Mouse (Mus musculus) intestine, embryonic 15.5 days (tissue): ENCODE measurements around the gene Bpnt1. TPM values are rescaled to one million over a fixed set of nuclear protein-coding genes. Genes with fewer than 3 reads are reported as not detected.

Experiments
- ATAC-seq: fragments of 200-750 bp; cut with Nextera tagmentation; 2 replicates; pipeline ENCODE4 v1.8.0; 2017; ENCODE audit warnings: moderate TSS enrichment, moderate library complexity
- H3K27ac ChIP-seq: fragments of 300-500 bp; sonication (generic); 2 replicates; pipeline ENCODE4 v1.5.1; 2015; ENCODE audit warnings: mild to moderate bottlenecking, inconsistent platforms
- H3K27me3 ChIP-seq: fragments of 300-500 bp; sonication (generic); replicated peaks from 2 replicates; pipeline ENCODE4 v1.6.1; 2015; ENCODE audit warnings: inconsistent platforms
- H3K36me3 ChIP-seq: fragments of 300-500 bp; sonication (generic); 2 replicates; pipeline ENCODE4 v1.6.1; 2015; ENCODE audit warnings: inconsistent platforms
- H3K4me1 ChIP-seq: fragments of 300-500 bp; sonication (generic); replicated peaks from 2 replicates; pipeline ENCODE4 v1.6.1; 2015; ENCODE audit warnings: inconsistent platforms
- H3K4me2 ChIP-seq: fragments of 300-500 bp; sonication (generic); replicated peaks from 2 replicates; pipeline ENCODE4 v1.6.1; 2015; ENCODE audit warnings: mild to moderate bottlenecking, inconsistent platforms
- H3K4me3 ChIP-seq: fragments of 300-500 bp; sonication (generic); replicated peaks from 2 replicates; pipeline ENCODE4 v1.5.1; 2015; ENCODE audit warnings: inconsistent platforms
- H3K9ac ChIP-seq: fragments of 300-500 bp; sonication (generic); 2 replicates; pipeline ENCODE4 v1.6.1; 2015; ENCODE audit warnings: inconsistent platforms
- H3K9me3 ChIP-seq: fragments of 300-500 bp; sonication (generic); 2 replicates; pipeline ENCODE4 v1.6.1; 2016; ENCODE audit warnings: inconsistent platforms
- WGBS: fragments of 180-500 bp; shearing (Covaris S2); methylation state at CpG from one replicate; pipeline ENCODE4 v1.1.7; 2015; 5-methylcytosine and 5-hydroxymethylcytosine counted together
- polyA plus RNA-seq: library from polyadenylated mRNA; unstranded; fragments of >200 nt; fragmentation: Nextera tagmentation; extraction: Ambion mirVana; gene quantifications from 2 replicates; pipeline ENCODE4 v1.2.1, GENCODE M21; 2015

Bpnt1 gene
- polyA plus RNA-seq: 210 and 233 TPM in 2 replicates

DNA sequence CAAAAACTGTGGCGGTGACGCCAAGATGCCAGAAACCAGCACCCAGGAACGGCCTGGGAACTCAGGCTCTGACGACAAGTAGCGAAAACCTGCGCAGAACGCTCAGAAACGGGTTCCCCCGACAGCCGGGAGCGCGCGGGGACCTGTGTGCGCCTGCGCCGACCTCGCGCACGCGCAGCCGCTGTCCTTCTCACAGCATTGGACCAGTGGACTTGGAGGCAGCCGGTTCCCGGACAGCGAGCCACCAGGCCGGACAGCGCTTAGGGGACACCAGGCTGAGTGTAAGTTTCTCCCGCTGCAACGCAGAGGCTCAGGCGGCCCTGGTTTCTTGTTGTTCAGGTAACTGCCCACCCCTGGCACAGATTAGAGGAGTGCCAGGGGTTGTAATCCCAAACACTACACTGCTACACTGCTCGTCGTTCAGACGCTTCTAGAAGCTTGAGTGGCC, at the start of gene Bpnt1:
Bpnt1 (plus strand) TSS at position 167 of the 448 bp plus-strand sequence.
- peak; percentile 74 for ATAC-seq
- under 1% methylated on average over 32 of the region's 32 CpGs for WGBS

DNA sequence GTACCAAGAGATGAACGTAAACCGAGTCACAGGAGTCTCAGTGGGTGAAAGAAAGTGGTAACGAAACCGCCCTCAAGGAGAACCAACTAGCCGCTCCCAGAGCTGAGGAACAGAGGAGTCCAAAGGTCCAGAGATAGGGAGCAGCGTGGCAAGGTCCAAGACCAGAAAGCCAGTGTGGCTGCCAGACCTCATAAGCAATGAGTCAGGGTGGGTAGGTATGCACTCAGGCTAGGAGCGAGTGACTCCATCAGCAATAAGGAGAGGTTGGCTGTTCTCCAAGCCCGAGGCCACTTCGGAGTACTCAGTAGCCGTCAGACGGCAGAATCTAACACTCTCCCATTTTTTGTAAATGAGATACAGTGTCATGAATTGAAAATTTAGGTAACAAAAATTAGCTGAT, 49.1 kb upstream of the Bpnt1 start:
- H3K4me2 ChIP-seq: no peak overlapping the region
- WGBS: 70% methylated on average over 11 of the region's 11 CpGs
- no peak overlapping the region for H3K4me3 ChIP-seq
- ATAC-seq: peak; percentile 96
- peak overlapping the region; percentile 44; the same call in 1 of the 2 replicates for H3K27ac ChIP-seq
- no peak overlapping the region for H3K9ac ChIP-seq
- H3K36me3 ChIP-seq: peaks cover 26% of the 10 kb centered on the region
- H3K9me3 ChIP-seq: no peaks in the 10 kb centered on the region
- no peaks in the 10 kb centered on the region for H3K4me1 ChIP-seq
- H3K27me3 ChIP-seq: no peaks in the 10 kb centered on the region

More for the DNA sequence above, at the start of gene Bpnt1:
- 0 out of 2 replicates have a peak, but pooled peaks cover under 1% of the 10 kb centered on the region for H3K36me3 ChIP-seq
- no peaks in the 10 kb centered on the region for H3K27me3 ChIP-seq
- no peaks in the 10 kb centered on the region for H3K9me3 ChIP-seq
- H3K4me1 ChIP-seq: no peaks in the 10 kb centered on the region
- peak within 1 kb of the TSS; percentile 73 for H3K4me2 ChIP-seq
- peak within 1 kb of the TSS; percentile 53 for H3K4me3 ChIP-seq
- peak within 1 kb of the TSS; percentile 88 for H3K27ac ChIP-seq
- H3K9ac ChIP-seq: peak within 1 kb of the TSS; percentile 55

DNA sequence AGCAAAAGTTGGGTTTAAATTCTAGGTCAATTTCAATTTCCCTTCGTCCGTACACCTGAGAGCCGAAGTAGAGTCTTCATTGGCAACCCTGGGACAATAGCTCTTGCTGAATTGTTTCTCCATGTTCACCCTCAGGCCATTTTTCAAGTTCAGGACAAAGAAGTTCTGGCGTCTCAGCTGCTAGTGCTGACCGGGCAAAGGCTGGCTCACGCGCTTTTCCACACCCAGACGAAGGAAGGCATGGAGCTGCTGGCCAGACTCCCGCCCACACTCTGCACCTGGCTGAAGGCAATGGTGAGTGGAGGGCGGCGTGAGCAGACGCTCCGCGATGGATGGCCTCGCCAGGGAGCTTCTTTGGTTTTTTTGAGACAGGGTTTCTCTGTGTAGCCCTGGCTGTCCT, 48.7 kb upstream of the Bpnt1 start:
- Histone ChIP-seq H3K27ac (0 out of 2 replicates have a peak overlapping the region, but pooled peaks have one; percentile 44), H3K27me3 (no peaks in the 10 kb centered on the region), H3K4me2 (no peak overlapping the region), H3K9ac (no peak overlapping the region), H3K9me3 (no peaks in the 10 kb centered on the region), H3K4me1 (no peaks in the 10 kb centered on the region), H3K4me3 (no peak overlapping the region), H3K36me3 (peaks cover 26% of the 10 kb centered on the region)
- 87% methylated on average over 15 of the region's 15 CpGs for WGBS
- peak; percentile 63 for ATAC-seq

DNA sequence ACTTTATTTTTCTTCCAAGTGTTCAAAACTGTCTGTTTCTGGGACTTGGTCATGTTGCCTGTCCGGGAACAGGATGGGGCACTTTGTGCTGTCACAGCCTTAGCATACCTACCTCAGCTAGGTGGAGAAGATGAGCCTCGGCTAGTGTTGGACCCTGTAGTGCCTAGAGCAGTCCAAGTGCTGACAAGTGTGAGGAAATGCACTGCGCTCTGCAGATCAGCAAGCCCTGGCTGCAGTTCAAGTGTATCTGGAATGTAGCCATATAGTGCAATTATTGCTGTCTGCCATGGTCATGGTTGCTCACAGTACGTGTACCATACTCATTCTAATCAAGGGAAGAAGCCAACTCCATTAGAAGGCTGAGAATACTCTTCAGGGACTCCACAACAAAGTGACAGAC, 47.2 kb upstream of the Bpnt1 start:
- Histone ChIP-seq H3K4me1 (no peaks in the 10 kb centered on the region), H3K4me2 (no peak overlapping the region), H3K4me3 (no peak overlapping the region), H3K9me3 (no peaks in the 10 kb centered on the region), H3K36me3 (peaks cover 24% of the 10 kb centered on the region), H3K27me3 (no peaks in the 10 kb centered on the region), H3K27ac (no peak overlapping the region), H3K9ac (no peak overlapping the region)
- no peak for ATAC-seq
- 50% methylated on average over 4 of the region's 4 CpGs for WGBS

DNA sequence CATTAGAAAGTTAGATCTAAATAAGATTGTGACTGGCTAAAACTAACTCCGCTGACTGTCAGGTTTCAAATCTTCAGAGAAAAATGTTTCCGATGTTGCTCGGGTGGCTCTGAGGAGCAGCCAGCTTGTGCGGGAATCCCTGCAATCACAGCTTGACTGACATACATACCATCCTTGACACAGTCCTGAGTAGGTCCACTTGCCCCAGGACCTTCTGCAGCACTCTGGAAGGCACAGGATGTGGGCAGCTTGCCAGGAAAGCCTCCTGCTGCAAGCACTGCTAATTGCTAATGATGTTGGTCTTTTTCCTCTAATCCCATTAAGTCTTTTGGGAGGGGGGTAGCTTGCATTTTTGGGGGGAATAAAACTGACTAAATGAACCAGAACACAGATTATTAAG, 46.8 kb upstream of the Bpnt1 start:
- WGBS: 90% methylated on average over 4 of the region's 4 CpGs
- peaks cover 23% of the 10 kb centered on the region for H3K36me3 ChIP-seq
- H3K4me2 ChIP-seq: no peak overlapping the region
- H3K4me3 ChIP-seq: no peak overlapping the region
- ATAC-seq: no peak
- no peak overlapping the region for H3K27ac ChIP-seq
- no peaks in the 10 kb centered on the region for H3K4me1 ChIP-seq
- no peak overlapping the region for H3K9ac ChIP-seq
- no peaks in the 10 kb centered on the region for H3K27me3 ChIP-seq
- H3K9me3 ChIP-seq: no peaks in the 10 kb centered on the region

DNA sequence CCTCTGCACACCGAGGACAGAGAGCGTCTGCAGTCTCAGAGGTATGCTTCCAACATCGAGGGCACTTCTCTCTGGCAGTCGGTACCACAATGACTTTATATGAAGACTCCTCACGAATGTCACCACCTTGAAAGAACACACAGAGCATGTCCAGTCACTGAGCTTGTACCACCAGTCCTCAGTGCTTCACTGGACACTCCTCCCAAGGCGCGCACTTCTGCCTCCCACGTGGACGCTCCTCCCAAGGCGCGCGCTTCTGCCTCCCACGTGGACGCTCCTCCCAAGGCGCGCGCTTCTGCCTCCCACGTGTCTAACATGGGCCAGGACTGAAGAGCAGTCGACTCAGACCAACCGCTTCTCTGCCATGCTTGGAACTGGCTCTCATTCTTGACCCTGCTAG, 44.9 kb upstream of the Bpnt1 start:
- H3K36me3 ChIP-seq: peaks cover 24% of the 10 kb centered on the region
- ATAC-seq: no peak
- H3K27me3 ChIP-seq: no peaks in the 10 kb centered on the region
- 93% methylated on average over 20 of the region's 20 CpGs for WGBS
- no peak overlapping the region for H3K4me3 ChIP-seq
- no peak overlapping the region for H3K9ac ChIP-seq
- H3K27ac ChIP-seq: no peak overlapping the region
- no peak overlapping the region for H3K4me2 ChIP-seq
- no peaks in the 10 kb centered on the region for H3K9me3 ChIP-seq
- H3K4me1 ChIP-seq: no peaks in the 10 kb centered on the region

DNA sequence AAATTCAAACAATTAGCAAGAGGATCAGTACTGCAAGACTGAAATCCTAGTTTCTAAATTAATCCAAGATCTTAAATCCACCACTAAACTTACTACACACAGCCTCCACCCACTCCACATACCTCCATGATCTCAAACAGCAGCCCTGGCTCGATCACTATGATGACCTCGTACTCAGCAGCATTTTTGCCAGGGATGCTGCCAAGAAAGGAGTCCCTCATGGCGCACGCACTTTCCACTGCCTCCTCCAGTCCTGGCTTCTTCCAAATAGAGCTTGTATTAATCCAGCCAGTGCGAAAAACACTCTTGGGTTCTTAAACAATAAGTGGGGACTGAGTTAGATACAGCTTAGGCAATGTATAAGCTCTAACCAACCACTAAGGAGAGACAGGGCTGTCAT, 42.7 kb upstream of the Bpnt1 start:
- H3K9me3 ChIP-seq: no peaks in the 10 kb centered on the region
- 78% methylated on average over 5 of the region's 5 CpGs for WGBS
- no peaks in the 10 kb centered on the region for H3K27me3 ChIP-seq
- ATAC-seq: no peak
- H3K4me2 ChIP-seq: no peak overlapping the region
- no peak overlapping the region for H3K4me3 ChIP-seq
- H3K36me3 ChIP-seq: peaks cover 30% of the 10 kb centered on the region
- H3K9ac ChIP-seq: no peak overlapping the region
- no peaks in the 10 kb centered on the region for H3K4me1 ChIP-seq
- no peak overlapping the region for H3K27ac ChIP-seq

DNA sequence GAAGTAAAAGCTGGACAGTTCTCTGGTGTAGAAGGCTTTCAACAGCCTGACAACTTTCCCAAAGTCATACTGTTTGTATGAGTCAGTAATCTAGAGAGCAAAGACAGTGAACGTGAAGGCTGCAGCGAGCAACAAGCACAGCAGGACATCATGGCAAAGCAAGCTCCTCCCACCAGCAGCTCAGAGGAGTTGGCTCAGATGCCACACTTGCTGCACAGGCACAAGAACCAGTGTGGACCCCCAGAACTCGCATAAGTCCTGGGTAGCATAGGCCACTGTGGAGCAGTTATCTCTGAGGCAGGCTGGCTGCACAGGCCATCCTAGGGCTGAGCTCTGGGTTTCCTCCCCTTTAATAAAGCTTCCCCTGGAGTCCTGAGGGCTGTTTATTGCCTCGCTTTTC, 40.6 kb upstream of the Bpnt1 start:
- peaks cover 32% of the 10 kb centered on the region for H3K36me3 ChIP-seq
- H3K9ac ChIP-seq: no peak overlapping the region
- no peak overlapping the region for H3K27ac ChIP-seq
- H3K4me3 ChIP-seq: no peak overlapping the region
- H3K4me1 ChIP-seq: no peaks in the 10 kb centered on the region
- 88% methylated on average over 4 of the region's 4 CpGs for WGBS
- H3K27me3 ChIP-seq: no peaks in the 10 kb centered on the region
- H3K4me2 ChIP-seq: no peak overlapping the region
- no peaks in the 10 kb centered on the region for H3K9me3 ChIP-seq
- ATAC-seq: no peak

DNA sequence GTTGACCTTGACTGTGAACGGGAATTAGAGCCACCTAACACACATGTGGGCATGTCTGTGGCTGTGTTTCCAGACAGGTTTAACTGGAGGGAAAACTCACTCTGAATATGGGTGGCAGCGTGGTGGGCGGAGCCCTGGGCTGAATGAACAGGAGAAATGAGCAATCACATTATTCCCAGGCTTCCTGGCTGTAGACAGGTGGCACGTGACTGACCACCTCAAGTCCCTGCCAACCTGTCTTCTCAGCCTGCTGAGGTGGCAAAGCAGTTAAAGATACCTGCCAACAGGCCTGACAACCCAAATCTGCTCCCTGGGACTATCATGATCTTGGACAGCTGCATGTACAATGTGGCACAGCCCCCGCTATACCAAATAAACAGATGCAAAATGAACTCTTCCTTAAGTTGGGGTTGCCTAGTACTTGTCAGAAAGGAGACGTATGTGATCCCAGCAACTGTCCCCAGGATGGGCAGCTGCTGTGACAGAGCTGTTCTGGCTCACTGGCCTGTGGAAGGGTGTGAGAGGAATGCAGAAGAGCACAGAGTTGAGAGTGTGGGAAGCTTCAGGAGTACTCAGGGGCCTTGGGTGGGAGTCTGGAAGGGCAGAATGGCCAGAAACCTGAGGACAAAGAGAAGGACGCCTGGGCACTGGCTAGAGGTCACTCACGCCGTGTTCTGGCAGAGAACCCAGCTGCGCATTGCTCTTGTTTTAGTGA, 39.1 kb upstream of the Bpnt1 start:
- Histone ChIP-seq H3K9ac (no peak overlapping the region), H3K4me2 (no peak overlapping the region), H3K9me3 (no peaks in the 10 kb centered on the region), H3K4me3 (no peak overlapping the region), H3K4me1 (no peaks in the 10 kb centered on the region), H3K27ac (no peak overlapping the region), H3K27me3 (no peaks in the 10 kb centered on the region), H3K36me3 (peaks cover 43% of the 10 kb centered on the region)
- ATAC-seq: no peak
- WGBS: 92% methylated on average over 10 of the region's 10 CpGs

DNA sequence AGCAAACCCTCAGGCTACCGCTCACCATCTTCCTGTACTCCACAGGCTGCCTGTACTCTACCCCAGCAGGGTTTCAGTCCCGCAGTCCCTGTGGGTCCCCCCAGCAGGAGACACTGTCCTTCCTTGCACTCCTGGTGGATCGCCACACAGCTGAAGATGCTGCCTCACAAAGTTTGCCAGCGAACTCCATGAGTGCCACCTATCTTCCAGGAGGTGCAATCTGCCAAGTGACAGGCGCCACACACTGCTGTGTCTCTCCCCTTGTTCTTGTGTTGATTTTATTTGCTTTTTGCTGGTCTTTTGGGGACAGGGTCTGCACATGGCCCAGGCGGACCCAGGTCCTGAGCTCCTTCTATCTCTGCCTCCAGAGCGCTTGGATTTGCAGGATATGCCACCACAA, 35.1 kb upstream of the Bpnt1 start:
- Histone ChIP-seq H3K4me2 (no peak overlapping the region), H3K27ac (no peak overlapping the region), H3K9me3 (no peaks in the 10 kb centered on the region), H3K27me3 (no peaks in the 10 kb centered on the region), H3K9ac (no peak overlapping the region), H3K4me3 (no peak overlapping the region), H3K4me1 (no peaks in the 10 kb centered on the region), H3K36me3 (peaks cover 39% of the 10 kb centered on the region)
- ATAC-seq: no peak
- WGBS: 85% methylated on average over 7 of the region's 7 CpGs

DNA sequence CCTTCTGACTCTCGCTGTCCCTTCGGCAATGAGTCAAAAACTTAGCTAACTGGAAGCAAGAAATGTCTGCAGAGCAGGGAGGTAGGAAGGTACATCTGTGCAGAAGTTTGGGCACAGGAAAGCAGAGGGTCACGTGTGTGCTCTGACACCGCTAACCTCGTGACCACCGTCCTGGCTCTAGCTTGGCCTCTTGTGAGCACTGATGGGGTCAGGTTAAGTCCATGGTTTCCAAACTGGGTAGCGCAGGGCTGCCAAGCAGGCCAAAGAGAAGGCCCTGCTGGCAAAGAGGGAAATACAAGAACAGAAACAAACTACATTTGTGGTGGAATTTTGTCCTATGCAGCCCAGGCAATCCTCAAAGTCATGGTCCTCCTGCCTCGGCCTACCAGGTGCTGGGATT, 33.5 kb upstream of the Bpnt1 start:
- H3K9ac ChIP-seq: no peak overlapping the region
- no peak overlapping the region for H3K4me2 ChIP-seq
- H3K27me3 ChIP-seq: no peaks in the 10 kb centered on the region
- H3K36me3 ChIP-seq: peaks cover 41% of the 10 kb centered on the region
- H3K4me1 ChIP-seq: no peaks in the 10 kb centered on the region
- H3K27ac ChIP-seq: no peak overlapping the region
- H3K4me3 ChIP-seq: no peak overlapping the region
- 95% methylated on average over 8 of the region's 8 CpGs for WGBS
- no peaks in the 10 kb centered on the region for H3K9me3 ChIP-seq
- ATAC-seq: no peak

DNA sequence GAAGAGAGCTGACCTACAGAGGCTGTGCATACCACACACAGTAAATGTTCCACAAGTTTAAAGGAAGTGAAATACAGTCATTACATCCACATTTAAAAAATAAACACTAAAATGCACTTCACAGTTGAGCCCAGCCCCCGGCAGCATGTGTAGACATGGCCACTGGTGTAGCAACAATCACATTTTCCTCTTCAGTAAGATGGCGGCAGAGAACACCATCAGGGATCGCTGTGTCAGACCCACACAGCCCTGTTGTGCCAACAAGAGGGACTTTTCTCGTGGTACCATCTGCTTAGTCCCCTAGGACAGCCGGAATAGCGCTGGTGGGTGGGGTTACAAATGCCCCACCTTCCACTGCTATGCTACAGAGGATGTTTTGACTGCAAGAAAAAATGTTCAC, 29.1 kb upstream of the Bpnt1 start:
- no peak overlapping the region for H3K9ac ChIP-seq
- no peak for ATAC-seq
- H3K27ac ChIP-seq: no peak overlapping the region
- H3K4me3 ChIP-seq: no peak overlapping the region
- H3K36me3 ChIP-seq: peaks cover 22% of the 10 kb centered on the region
- 94% methylated on average over 6 of the region's 6 CpGs for WGBS
- H3K9me3 ChIP-seq: no peaks in the 10 kb centered on the region; the same call in 1 of the 2 replicates
- no peak overlapping the region for H3K4me2 ChIP-seq
- no peaks in the 10 kb centered on the region for H3K27me3 ChIP-seq
- no peaks in the 10 kb centered on the region for H3K4me1 ChIP-seq

DNA sequence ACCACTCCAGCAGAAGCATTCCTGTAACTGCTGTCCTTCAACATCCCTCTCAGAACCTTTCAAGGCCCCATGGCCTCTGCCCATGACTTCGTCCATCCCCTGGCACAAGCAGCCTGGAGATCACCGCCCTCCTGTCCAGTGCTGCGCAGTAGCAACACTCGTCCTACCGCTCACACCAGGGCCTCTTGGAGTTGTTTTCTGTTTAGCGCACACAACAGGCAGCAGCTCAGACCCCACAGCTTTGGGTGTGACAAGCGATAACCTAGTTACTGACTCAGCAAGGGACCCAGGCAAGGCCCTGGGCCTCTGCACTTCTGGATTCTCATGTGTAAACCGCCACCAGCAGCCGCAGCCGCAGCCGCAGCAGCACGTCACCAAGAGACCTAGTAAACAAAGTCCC, 25.1 kb upstream of the Bpnt1 start:
- H3K4me1 ChIP-seq: no peaks in the 10 kb centered on the region; the same call in 1 of the 2 replicates
- no peak for ATAC-seq
- no peak overlapping the region for H3K9ac ChIP-seq
- no peaks in the 10 kb centered on the region; the same call in 1 of the 2 replicates for H3K9me3 ChIP-seq
- no peak overlapping the region for H3K27ac ChIP-seq
- H3K4me2 ChIP-seq: no peak overlapping the region
- peaks cover 24% of the 10 kb centered on the region for H3K36me3 ChIP-seq
- 97% methylated on average over 12 of the region's 12 CpGs for WGBS
- no peak overlapping the region for H3K4me3 ChIP-seq
- H3K27me3 ChIP-seq: no peaks in the 10 kb centered on the region
